In the genomic region with DNA sequence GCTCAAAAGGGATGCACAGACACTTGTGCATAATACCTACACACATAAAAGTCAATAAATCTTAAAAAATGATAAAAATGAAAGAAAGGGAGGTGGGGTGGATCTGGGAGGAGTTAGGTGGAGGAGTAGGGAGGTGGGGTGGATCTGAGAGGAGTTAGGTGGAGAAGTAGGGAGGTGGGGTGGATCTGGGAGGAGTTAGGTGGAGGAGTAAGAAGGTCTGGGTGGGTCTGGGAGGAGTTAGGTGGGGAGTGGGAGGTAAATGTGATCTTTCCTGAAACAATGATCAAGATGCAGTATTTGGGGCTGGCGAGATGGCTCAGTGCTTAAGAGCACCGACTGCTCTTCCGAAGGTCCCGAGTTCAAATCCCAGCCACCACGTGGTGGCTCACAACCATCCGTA, we compare ENCODE assay signal across 1 mouse cellular context.
TF ChIP-seq lines count a peak whose summit lies in the region.

No protein-coding gene starts in this region.

TF ChIP-seq in myocyte, 11 proteins besides CTCF, POLR2A, EP300 and RAD21 (continued from another document):
- TF ChIP-seq POLR2AphosphoS2 (IDR thresholded peaks at IDR 0.05; ENCODE audit: insufficient read length, low read depth) (no peak), MAX (IDR thresholded peaks at IDR 0.05; ENCODE audit: low read depth) (no peak), TCF12 (IDR thresholded peaks at IDR 0.05; ENCODE audit: insufficient read depth, poor library complexity, severe bottlenecking) (no peak), USF1 (IDR thresholded peaks at IDR 0.05; ENCODE audit: low read depth) (no peak)
